Mouse (Mus musculus): ENCODE results near the gene Abhd16b.

The Abhd16b gene

GRCm38 (mm10) chr2:181493156-181493927 is at the start of gene Abhd16b:
Gene Abhd16b (plus strand): TSS chr2:181493206.
- no peak for DNase-seq (ENCODE audit: low spot score)

GRCm38 (mm10) chr2:181452181-181452580 is 40.8 kb upstream of the Abhd16b start:
- no peak for DNase-seq (ENCODE audit: low spot score)

- no peak for DNase-seq (ENCODE audit: low spot score)
Observed at GRCm38 (mm10) chr2:181453274-181453673, 39.7 kb upstream of the Abhd16b start.

- DNase-seq (ENCODE audit: low spot score) = no peak
Observed at GRCm38 (mm10) chr2:181455899-181456298, 37.1 kb upstream of the Abhd16b start.

GRCm38 (mm10) chr2:181457831-181458230 is 35.2 kb upstream of the Abhd16b start:
- no peak for DNase-seq (ENCODE audit: low spot score)

GRCm38 (mm10) chr2:181458411-181459152 is 34.4 kb upstream of the Abhd16b start:
- no peak for DNase-seq (ENCODE audit: low spot score)

GRCm38 (mm10) chr2:181459153-181459672 is 33.8 kb upstream of the Abhd16b start, which contains the start of gene Zbtb46:
Gene Zbtb46 (minus strand): TSS chr2:181459426.
- DNase-seq (ENCODE audit: low spot score) = no peak

GRCm38 (mm10) chr2:181459673-181460621 is 33.1 kb upstream of the Abhd16b start:
- DNase-seq (ENCODE audit: low spot score) = no peak

- DNase-seq (ENCODE audit: low spot score) = no peak
Observed at GRCm38 (mm10) chr2:181461536-181462100, 31.4 kb upstream of the Abhd16b start.

- no peak for DNase-seq (ENCODE audit: low spot score)
Observed at GRCm38 (mm10) chr2:181462604-181463003, 30.4 kb upstream of the Abhd16b start.

GRCm38 (mm10) chr2:181463008-181463738 is 29.8 kb upstream of the Abhd16b start:
- DNase-seq (ENCODE audit: low spot score) = no peak

- no peak for DNase-seq (ENCODE audit: low spot score)
Observed at GRCm38 (mm10) chr2:181465423-181465822, 27.6 kb upstream of the Abhd16b start.

GRCm38 (mm10) chr2:181470285-181470684 is 22.7 kb upstream of the Abhd16b start:
- DNase-seq (ENCODE audit: low spot score) = no peak

GRCm38 (mm10) chr2:181471246-181471645 is 21.8 kb upstream of the Abhd16b start:
- DNase-seq (ENCODE audit: low spot score) = no peak

GRCm38 (mm10) chr2:181472256-181472827 is 20.7 kb upstream of the Abhd16b start:
- no peak for DNase-seq (ENCODE audit: low spot score)

GRCm38 (mm10) chr2:181483120-181483519 is 9.9 kb upstream of the Abhd16b start:
- DNase-seq (ENCODE audit: low spot score) = no peak

GRCm38 (mm10) chr2:181483562-181484318 is 9.3 kb upstream of the Abhd16b start:
- DNase-seq (ENCODE audit: low spot score) = no peak

GRCm38 (mm10) chr2:181484456-181485233 is 8.4 kb upstream of the Abhd16b start:
- DNase-seq (ENCODE audit: low spot score) = no peak

GRCm38 (mm10) chr2:181485741-181486140 is 7.3 kb upstream of the Abhd16b start:
- DNase-seq (ENCODE audit: low spot score) = no peak
